Mouse (Mus musculus) ovary, postnatal 36 days (tissue): ENCODE results near the gene Khk.
"Not testable (repeated sequence)": the region's sequence is repeated elsewhere in the genome, so short reads cannot be mapped to it uniquely, and the experiment has no call there.

Experiments used
- DNase-seq: peaks from one replicate; pipeline ENCODE4 v3.0.0; 2022; ENCODE audit warnings: low spot score, mixed read lengths

The Khk gene

GRCm38 (mm10) chr5:30921256-30922033 lies at the start of gene Khk:
Gene Khk (plus strand): TSS chr5:30921431.
- DNase-seq = peak; percentile 88

- no peak for DNase-seq
Observed at GRCm38 (mm10) chr5:30872574-30872973, 48.7 kb upstream of the Khk start.

- no peak for DNase-seq
Observed at GRCm38 (mm10) chr5:30874365-30874764, 46.9 kb upstream of the Khk start.

- DNase-seq = no peak
Observed at GRCm38 (mm10) chr5:30878616-30879015, 42.6 kb upstream of the Khk start.

GRCm38 (mm10) chr5:30879347-30879943 lies 41.8 kb upstream of the Khk start:
- no peak for DNase-seq

GRCm38 (mm10) chr5:30881839-30882238 lies 39.4 kb upstream of the Khk start:
- DNase-seq = not testable (repeated sequence)

- no peak for DNase-seq
Observed at GRCm38 (mm10) chr5:30886209-30886608, 35.0 kb upstream of the Khk start.

- no peak for DNase-seq
Observed at GRCm38 (mm10) chr5:30886731-30887130, 34.5 kb upstream of the Khk start.

- peak; percentile 68 for DNase-seq
Observed at GRCm38 (mm10) chr5:30887331-30887761, 33.9 kb upstream of the Khk start.

GRCm38 (mm10) chr5:30887858-30888336 lies 33.3 kb upstream of the Khk start:
- peak; percentile 86 for DNase-seq

GRCm38 (mm10) chr5:30888337-30889087 lies 32.7 kb upstream of the Khk start, which contains the start of gene Agbl5:
Gene Agbl5 (plus strand): TSS chr5:30888694.
- DNase-seq = peak; percentile 94

GRCm38 (mm10) chr5:30889088-30889754 lies 32.0 kb upstream of the Khk start:
- no peak for DNase-seq

GRCm38 (mm10) chr5:30890375-30890774 lies 30.9 kb upstream of the Khk start:
- DNase-seq = no peak

GRCm38 (mm10) chr5:30901860-30902259 lies 19.4 kb upstream of the Khk start:
- no peak for DNase-seq

- peak; percentile 98 for DNase-seq
Observed at GRCm38 (mm10) chr5:30907413-30908059, 13.7 kb upstream of the Khk start, which contains the start of gene Ost4. Gene Ost4 (minus strand): TSS chr5:30907788.

- DNase-seq = no peak
Observed at GRCm38 (mm10) chr5:30908426-30909299, 12.6 kb upstream of the Khk start.

GRCm38 (mm10) chr5:30909300-30909659 lies 12.0 kb upstream of the Khk start:
- no peak for DNase-seq

- DNase-seq = no peak
Observed at GRCm38 (mm10) chr5:30909863-30910262, 11.4 kb upstream of the Khk start.

GRCm38 (mm10) chr5:30910481-30910880 lies 10.8 kb upstream of the Khk start:
- no peak for DNase-seq

GRCm38 (mm10) chr5:30912156-30912555 lies 9.1 kb upstream of the Khk start:
- no peak for DNase-seq
